ENCODE assay signal across 9 mouse cellular contexts in the genomic region with DNA sequence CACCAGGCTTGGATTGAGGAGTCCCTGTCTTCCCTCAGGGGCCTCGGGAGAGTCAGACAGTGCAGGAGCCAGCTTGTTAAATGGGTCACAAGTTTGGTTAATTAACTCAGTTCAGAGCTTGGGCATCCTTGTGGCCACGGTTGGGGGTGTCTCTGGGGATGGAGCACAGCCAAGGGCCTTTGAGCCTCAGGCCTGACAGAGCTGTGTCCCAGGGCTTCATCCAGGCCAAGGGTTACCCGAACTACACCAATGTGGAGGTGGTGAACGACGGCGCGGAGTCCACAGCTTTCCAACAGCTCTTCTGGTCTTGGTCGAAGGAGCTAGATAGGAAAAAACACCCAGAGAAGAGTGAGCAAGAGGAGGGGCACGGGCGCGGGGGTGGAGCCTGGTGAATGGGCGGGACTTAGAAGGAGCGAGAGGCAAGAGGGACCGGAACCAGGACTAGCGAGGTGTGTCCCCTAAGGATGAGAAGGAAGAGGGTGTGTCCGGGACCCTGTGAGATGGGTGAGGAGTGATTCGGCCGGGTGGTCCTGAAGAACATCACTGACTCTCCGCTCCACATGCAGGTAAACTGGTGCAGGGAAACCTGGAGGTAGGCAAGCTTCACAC. TPM values are rescaled to one million over a fixed set of nuclear protein-coding genes. Genes with fewer than 3 reads are reported as not detected.
A peak's percentile ranks its signal among the peaks of the same experiment; 100 is the strongest.
DNase-seq lines count a peak whose midpoint lies in the region; ATAC-seq and TF ChIP-seq lines count a peak whose summit lies in the region.
"Had no signal": no experiment of that assay in that cellular context is flagged by ENCODE, and none has a peak within 500 bp of the region (broad histone marks: within the 10 kb centered on the region; RNA-seq: fewer than 3 reads in every experiment).

No protein-coding gene starts in this region.

- no peaks in the 10 kb centered on the region for H3K36me3 ChIP-seq in intestine, embryonic 15.5 days
- H3K36me3 ChIP-seq in intestine, postnatal 0 days (ENCODE audit: control insufficient read depth, insufficient read depth), result no peaks in the 10 kb centered on the region
- H3K36me3 ChIP-seq in limb, embryonic 10.5 days, result no peaks in the 10 kb centered on the region
- H3K36me3 ChIP-seq: midbrain, embryonic 12.5 days had no signal

- H3K9ac ChIP-seq in intestine, embryonic 15.5 days, result no peak overlapping the region
- H3K9ac ChIP-seq in intestine, postnatal 0 days (ENCODE audit: low read depth, low read length), result no peak overlapping the region
- H3K9ac ChIP-seq: midbrain, embryonic 12.5 days had no signal

- no peak for ATAC-seq in intestine, embryonic 15.5 days
- ATAC-seq in intestine, postnatal 0 days, result no peak

- peaks cover 13% of the 10 kb centered on the region; the same call in 1 of the 2 replicates for H3K4me1 ChIP-seq in intestine, embryonic 15.5 days (replicated peaks)
- no peaks in the 10 kb centered on the region for H3K4me1 ChIP-seq in intestine, postnatal 0 days (replicated peaks; ENCODE audit: control insufficient read depth, insufficient read depth, low read length)
- H3K4me1 ChIP-seq in bone marrow macrophage, adult 2 months (ENCODE audit: control insufficient read depth, insufficient read depth, low read length), result peaks cover 15% of the 10 kb centered on the region
- H3K4me1 ChIP-seq in limb, embryonic 10.5 days, result peaks cover 34% of the 10 kb centered on the region

- no peak for TF ChIP-seq POLR2A in bone marrow macrophage, adult 2 months (IDR thresholded peaks at IDR 0.05; ENCODE audit: borderline replicate concordance, low read depth, low read length)

- H3K4me3 ChIP-seq in intestine, embryonic 15.5 days (replicated peaks), result no peak overlapping the region
- H3K4me3 ChIP-seq in intestine, postnatal 0 days (ENCODE audit: low read depth, low read length), result no peak overlapping the region
- H3K4me3 ChIP-seq in bone marrow macrophage, adult 2 months (ENCODE audit: insufficient read depth, low read length), result peak overlapping the region; percentile 61
- peak overlapping the region; percentile 20; the same call in 1 of the 2 replicates for H3K4me3 ChIP-seq in limb, embryonic 10.5 days
- H3K4me3 ChIP-seq: midbrain, embryonic 12.5 days had no signal

- H3K27me3 ChIP-seq in intestine, embryonic 15.5 days (replicated peaks), result no peaks in the 10 kb centered on the region
- H3K27me3 ChIP-seq in intestine, postnatal 0 days (replicated peaks; ENCODE audit: control insufficient read depth, insufficient read depth, low read length), result no peaks in the 10 kb centered on the region
- no peaks in the 10 kb centered on the region for H3K27me3 ChIP-seq in limb, embryonic 10.5 days (ENCODE audit: low read depth, poor library complexity, severe bottlenecking)

- no peak for TF ChIP-seq CTCF in intestine, postnatal 0 days (IDR thresholded peaks at IDR 0.05; ENCODE audit: low read depth)
- TF ChIP-seq CTCF in bone marrow macrophage, adult 2 months (IDR thresholded peaks at IDR 0.05; ENCODE audit: low read depth, low read length), result no peak

- 43% methylated on average over 19 of the region's 19 CpGs for WGBS in intestine, embryonic 15.5 days
- 41% methylated on average over 19 of the region's 19 CpGs for WGBS in intestine, postnatal 0 days
- 28% methylated on average over 19 of the region's 19 CpGs for WGBS in limb, embryonic 10.5 days

- H3K9me3 ChIP-seq in intestine, embryonic 15.5 days, result no peaks in the 10 kb centered on the region
- no peaks in the 10 kb centered on the region for H3K9me3 ChIP-seq in intestine, postnatal 0 days (ENCODE audit: control insufficient read depth)
- H3K9me3 ChIP-seq in limb, embryonic 10.5 days (replicated peaks), result no peaks in the 10 kb centered on the region
- H3K9me3 ChIP-seq: midbrain, embryonic 12.5 days had no signal

- peak overlapping the region; percentile 1; the same call in 1 of the 2 replicates for H3K4me2 ChIP-seq in intestine, embryonic 15.5 days (replicated peaks)
- no peak overlapping the region; the same call in 1 of the 2 replicates for H3K4me2 ChIP-seq in intestine, postnatal 0 days (replicated peaks; ENCODE audit: low read depth)
- H3K4me2 ChIP-seq: midbrain, embryonic 12.5 days had no signal

- DNase-seq in limb, embryonic 10.5 days (ENCODE audit: low spot score), result peak; percentile 50
- peak; percentile 15 for DNase-seq in naive thymus-derived CD4-positive, alpha-beta T cell, adult 2 months (ENCODE audit: low read depth)
- DNase-seq in layer of hippocampus, postnatal 25 days (ENCODE audit: extremely low spot score in 1 of 2, low spot score in 1 of 2), result no peak
- no peak for DNase-seq in cerebellum, adult 11-12 months
- no peak for DNase-seq in thymus, postnatal 10 days (ENCODE audit: low spot score in 2 of 2)

- no peak overlapping the region for H3K27ac ChIP-seq in intestine, embryonic 15.5 days
- no peak overlapping the region for H3K27ac ChIP-seq in intestine, postnatal 0 days (ENCODE audit: low read depth, low read length)
- no peak overlapping the region for H3K27ac ChIP-seq in bone marrow macrophage, adult 2 months (ENCODE audit: insufficient read depth, low read depth, low read length)
- peak overlapping the region; percentile 38; the same call in 1 of the 2 replicates for H3K27ac ChIP-seq in limb, embryonic 10.5 days
- H3K27ac ChIP-seq: midbrain, embryonic 12.5 days had no signal

RNA-seq across cellular contexts. Expression of gene Vill, which starts 10.6 kb away (rescaled TPM):
- 16.1 and 17.2 TPM in 2 replicates for polyA plus RNA-seq in intestine, embryonic 15.5 days (2015; fragmentation: Nextera tagmentation; extraction: Ambion mirVana)
- 3.6 and 5.1 TPM in 2 replicates for polyA plus RNA-seq in intestine, postnatal 0 days (2015; fragmentation: Nextera tagmentation; extraction: Ambion mirVana)
- polyA plus RNA-seq in bone marrow macrophage, adult 2 months (2012; ENCODE audit: insufficient read depth, insufficient read length, missing spikeins), result 40.4 and 43.1 TPM in 2 replicates
- polyA plus RNA-seq in limb, embryonic 10.5 days (2016; fragmentation: Nextera tagmentation; extraction: Ambion mirVana), result 19.5 and 26.3 TPM in 2 replicates
- 1 to 10 TPM; 1.0 to 1.1 TPM for total RNA-seq in layer of hippocampus, postnatal 25 days (2021)

RNA-seq across cellular contexts. Expression of gene Plcd1, which starts 30.2 kb away (rescaled TPM):
- 16.8 and 18.7 TPM in 2 replicates for polyA plus RNA-seq in intestine, embryonic 15.5 days (2015; fragmentation: Nextera tagmentation; extraction: Ambion mirVana)
- 6.3 and 6.5 TPM in 2 replicates for polyA plus RNA-seq in intestine, postnatal 0 days (2015; fragmentation: Nextera tagmentation; extraction: Ambion mirVana)
- 1.7 and 1.8 TPM in 2 replicates for polyA plus RNA-seq in bone marrow macrophage, adult 2 months (2012; ENCODE audit: insufficient read depth, insufficient read length, missing spikeins)
- 11.2 and 14.3 TPM in 2 replicates for polyA plus RNA-seq in limb, embryonic 10.5 days (2016; fragmentation: Nextera tagmentation; extraction: Ambion mirVana)
- total RNA-seq in layer of hippocampus, postnatal 25 days (2021), result 10 to 100 TPM in 1 of 2 experiments, 1 to 10 TPM in 1; 7.8 to 11.4 TPM

RNA-seq across cellular contexts. Expression of gene Dlec1, which starts 39.1 kb away (rescaled TPM):
- polyA plus RNA-seq in intestine, embryonic 15.5 days (2015; fragmentation: Nextera tagmentation; extraction: Ambion mirVana), result 0.51 and 0.72 TPM in 2 replicates
- 0.05 and 0.07 TPM in 2 replicates for polyA plus RNA-seq in intestine, postnatal 0 days (2015; fragmentation: Nextera tagmentation; extraction: Ambion mirVana)
- not detected in 2 replicates for polyA plus RNA-seq in bone marrow macrophage, adult 2 months (2012; ENCODE audit: insufficient read depth, insufficient read length, missing spikeins)
- polyA plus RNA-seq in limb, embryonic 10.5 days (2016; fragmentation: Nextera tagmentation; extraction: Ambion mirVana), result 0.63 and 1.0 TPM in 2 replicates
- total RNA-seq in layer of hippocampus, postnatal 25 days (2021), result 1 to 10 TPM; 2.1 to 2.4 TPM

Comparison
In these comparisons a context has a peak if more than half of its experiments do, and no peak if none do; other contexts are left out.
1. H3K4me3 ChIP-seq: peak in bone marrow macrophage, adult 2 months (single experiment) and limb, embryonic 10.5 days (single experiment); none in intestine, embryonic 15.5 days (single experiment) and intestine, postnatal 0 days (single experiment).
2. DNase-seq: peak in limb, embryonic 10.5 days (single experiment) and naive thymus-derived CD4-positive, alpha-beta T cell, adult 2 months (single experiment); none in layer of hippocampus, postnatal 25 days (0 of 2), cerebellum, adult 11-12 months (single experiment) and thymus, postnatal 10 days (0 of 2).